Mouse (Mus musculus): ENCODE measurements around the gene Slc25a28. TPM values are rescaled to one million over a fixed set of nuclear protein-coding genes. Genes with fewer than 3 reads are reported as not detected.

Slc25a28 gene
- polyA plus RNA-seq, 1 experiment from 2014 or later, result 4.8 TPM

DNA sequence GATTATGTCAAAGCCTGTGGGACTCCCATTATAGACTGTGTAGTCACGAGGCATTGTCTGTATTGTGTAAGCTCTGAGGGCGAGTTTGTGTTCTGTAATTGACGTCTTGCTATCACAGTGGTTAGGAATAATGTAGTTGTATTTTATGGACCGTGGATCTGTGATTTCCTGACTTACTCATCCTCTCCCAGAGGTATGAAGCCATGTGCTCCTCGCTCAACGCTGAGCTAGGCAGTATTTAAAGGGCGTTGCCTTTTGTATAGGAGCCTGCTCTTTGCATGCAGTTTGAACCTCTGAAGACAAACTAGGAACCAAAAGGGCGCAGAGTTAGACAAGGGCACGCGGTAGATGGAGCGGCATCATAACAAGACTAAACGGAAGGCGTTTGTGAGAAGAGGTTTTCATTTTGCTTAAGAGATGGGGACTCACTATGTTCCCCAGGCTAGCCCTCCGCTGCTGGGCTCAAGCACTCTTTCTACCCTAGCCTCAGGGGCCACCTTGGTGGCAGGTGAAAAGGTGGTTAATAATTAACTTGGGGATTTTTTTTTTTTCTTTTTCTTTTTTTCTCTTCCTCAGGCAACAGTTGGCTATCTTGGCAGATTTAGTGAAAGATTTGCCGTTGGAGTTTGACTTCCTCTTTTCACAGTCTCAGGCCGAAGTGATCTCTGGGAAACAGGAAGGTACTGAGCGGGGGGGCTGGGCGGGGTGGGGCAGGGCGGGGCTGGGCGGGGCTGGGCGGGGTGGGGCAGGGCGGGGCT is 36.7 kb upstream of the Slc25a28 start:
- Histone ChIP-seq H3K9me3 (ENCODE audit: low read length) (no peaks in the 10 kb centered on the region), H3K27ac (ENCODE audit: low read depth) (peak overlapping the region; percentile 92), H3K4me1 (ENCODE audit: insufficient read depth) (peaks cover 8% of the 10 kb centered on the region), H3K27me3 (ENCODE audit: insufficient read depth, low read length) (no peaks in the 10 kb centered on the region), H3K4me3 (ENCODE audit: low read depth, low read length) (peak overlapping the region; percentile 17; the same call in 1 of the 2 replicates), H3K9ac (replicated peaks) (0 out of 2 replicates have a peak overlapping the region, but pooled peaks have one; percentile 46), H3K36me3 (replicated peaks; ENCODE audit: insufficient read depth, low read length) (peaks cover 19% of the 10 kb centered on the region), H3K4me2 (ENCODE audit: low read depth, low read length) (peak overlapping the region; percentile 57)
- peak; percentile 36 for DNase-seq
- TF ChIP-seq CTCF (IDR thresholded peaks at IDR 0.05; ENCODE audit: low read depth) (no peak), EP300 (IDR thresholded peaks at IDR 0.05; ENCODE audit: low read depth) (no peak)
- 25% methylated on average over 21 of the region's 22 CpGs for WGBS (ENCODE audit: insufficient replicate concordance)
- ATAC-seq, result peak; percentile 64

GRCm38 (mm10) chr19:43709317-43709716 is 34.6 kb upstream of the Slc25a28 start:
- Histone ChIP-seq H3K4me2 (ENCODE audit: low read depth, low read length) (no peak overlapping the region), H3K36me3 (replicated peaks; ENCODE audit: insufficient read depth, low read length) (peaks cover 29% of the 10 kb centered on the region), H3K27ac (ENCODE audit: low read depth) (no peak overlapping the region), H3K9me3 (ENCODE audit: low read length) (no peaks in the 10 kb centered on the region), H3K4me3 (ENCODE audit: low read depth, low read length) (no peak overlapping the region), H3K4me1 (ENCODE audit: insufficient read depth) (peaks cover 8% of the 10 kb centered on the region), H3K9ac (replicated peaks) (no peak overlapping the region), H3K27me3 (ENCODE audit: insufficient read depth, low read length) (no peaks in the 10 kb centered on the region)
- 89% methylated on average over 8 of the region's 8 CpGs for WGBS (ENCODE audit: insufficient replicate concordance)
- ATAC-seq (no peak), DNase-seq (no peak)
- no peak for TF ChIP-seq CTCF (IDR thresholded peaks at IDR 0.05; ENCODE audit: low read depth)
- TF ChIP-seq EP300 (IDR thresholded peaks at IDR 0.05; ENCODE audit: low read depth), result no peak

DNA sequence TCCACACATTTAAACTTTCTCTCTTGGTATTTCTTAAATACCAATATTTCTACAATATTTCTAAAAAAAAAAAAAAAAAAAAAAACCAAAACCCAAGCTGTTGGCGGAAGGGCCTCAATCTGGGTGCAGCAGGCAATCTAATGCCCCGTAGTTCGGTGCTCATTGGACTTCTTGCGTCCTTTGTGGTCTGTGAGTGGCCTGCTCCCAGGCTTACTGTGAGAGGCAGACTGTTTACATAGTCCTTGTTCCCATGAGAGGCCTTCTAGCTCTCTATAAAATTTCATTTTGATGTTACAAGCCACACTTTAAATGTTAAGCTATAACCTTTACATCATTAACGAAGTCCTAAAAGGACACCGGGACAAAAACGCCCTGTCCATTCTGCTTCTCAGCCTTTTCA is 33.5 kb upstream of the Slc25a28 start:
- Histone ChIP-seq H3K27ac (ENCODE audit: low read depth) (no peak overlapping the region), H3K4me1 (ENCODE audit: insufficient read depth) (peaks cover 8% of the 10 kb centered on the region), H3K4me3 (ENCODE audit: low read depth, low read length) (no peak overlapping the region), H3K9ac (replicated peaks) (no peak overlapping the region), H3K4me2 (ENCODE audit: low read depth, low read length) (no peak overlapping the region), H3K27me3 (ENCODE audit: insufficient read depth, low read length) (no peaks in the 10 kb centered on the region), H3K36me3 (replicated peaks; ENCODE audit: insufficient read depth, low read length) (peaks cover 29% of the 10 kb centered on the region), H3K9me3 (ENCODE audit: low read length) (no peaks in the 10 kb centered on the region)
- DNase-seq (no peak), ATAC-seq (no peak)
- WGBS (ENCODE audit: insufficient replicate concordance), result 90% methylated on average over 7 of the region's 7 CpGs
- TF ChIP-seq EP300 (IDR thresholded peaks at IDR 0.05; ENCODE audit: low read depth) (no peak), CTCF (IDR thresholded peaks at IDR 0.05; ENCODE audit: low read depth) (no peak)

DNA sequence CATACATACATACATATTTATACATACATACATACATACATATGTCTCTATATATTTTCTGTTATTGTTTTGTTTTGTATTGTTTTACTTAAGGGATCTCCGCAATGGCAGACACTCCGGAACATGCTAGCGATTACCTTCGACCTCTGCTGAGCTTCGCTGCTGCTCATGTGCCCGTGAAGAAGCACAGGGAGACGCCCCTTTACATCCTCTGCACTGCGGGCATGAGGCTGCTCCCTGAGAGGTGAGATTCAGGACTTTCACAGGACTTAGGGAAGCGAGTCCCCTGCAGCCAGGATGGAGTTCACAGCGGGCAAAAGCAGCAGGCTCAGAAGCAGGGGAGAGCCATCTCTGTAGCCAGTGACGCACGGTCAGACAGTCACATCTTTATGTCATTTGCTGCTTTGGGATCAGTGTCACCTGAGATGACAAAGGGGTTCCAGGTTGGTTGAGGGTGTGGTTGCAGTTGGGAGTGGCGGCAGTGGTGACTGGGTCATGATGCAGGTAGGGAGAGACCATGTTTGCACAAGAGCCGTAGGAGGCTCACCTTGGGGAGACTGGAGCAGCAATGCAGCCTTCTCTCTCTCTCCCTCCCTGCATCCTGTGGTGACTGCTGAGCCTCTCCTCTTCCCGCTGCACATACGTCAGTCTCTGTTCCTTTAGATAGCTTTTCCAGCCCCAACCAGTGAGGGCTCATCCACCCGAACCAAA is 30.3 kb upstream of the Slc25a28 start:
- ATAC-seq, result no peak
- WGBS (ENCODE audit: insufficient replicate concordance), result 85% methylated on average over 17 of the region's 17 CpGs
- Histone ChIP-seq H3K4me3 (ENCODE audit: low read depth, low read length) (no peak overlapping the region), H3K27ac (ENCODE audit: low read depth) (no peak overlapping the region), H3K9ac (replicated peaks) (no peak overlapping the region), H3K9me3 (ENCODE audit: low read length) (no peaks in the 10 kb centered on the region), H3K36me3 (replicated peaks; ENCODE audit: insufficient read depth, low read length) (peaks cover 31% of the 10 kb centered on the region), H3K4me2 (ENCODE audit: low read depth, low read length) (no peak overlapping the region), H3K27me3 (ENCODE audit: insufficient read depth, low read length) (no peaks in the 10 kb centered on the region), H3K4me1 (ENCODE audit: insufficient read depth) (no peaks in the 10 kb centered on the region)
- no peak for DNase-seq
- TF ChIP-seq CTCF (IDR thresholded peaks at IDR 0.05; ENCODE audit: low read depth) (no peak), EP300 (IDR thresholded peaks at IDR 0.05; ENCODE audit: low read depth) (no peak)

- TF ChIP-seq CTCF (IDR thresholded peaks at IDR 0.05; ENCODE audit: low read depth) (no peak), EP300 (IDR thresholded peaks at IDR 0.05; ENCODE audit: low read depth) (no peak)
- peaks cover 35% of the 10 kb centered on the region for H3K36me3 ChIP-seq (replicated peaks; ENCODE audit: insufficient read depth, low read length)
- H3K27me3 ChIP-seq (ENCODE audit: insufficient read depth, low read length), result no peaks in the 10 kb centered on the region
- H3K4me2 ChIP-seq (ENCODE audit: low read depth, low read length), result no peak overlapping the region
- H3K9ac ChIP-seq (replicated peaks), result no peak overlapping the region
- 77% methylated on average over 11 of the region's 11 CpGs for WGBS (ENCODE audit: insufficient replicate concordance)
- no peak for DNase-seq
- H3K9me3 ChIP-seq (ENCODE audit: low read length), result no peaks in the 10 kb centered on the region
- H3K4me3 ChIP-seq (ENCODE audit: low read depth, low read length), result no peak overlapping the region
- ATAC-seq, result no peak
- H3K4me1 ChIP-seq (ENCODE audit: insufficient read depth), result no peaks in the 10 kb centered on the region
- H3K27ac ChIP-seq (ENCODE audit: low read depth), result no peak overlapping the region
These were observed 29.5 kb upstream of the Slc25a28 start for GRCm38 (mm10) chr19:43704211-43704610.

GRCm38 (mm10) chr19:43699763-43700155 is 25.1 kb upstream of the Slc25a28 start:
- no peaks in the 10 kb centered on the region for H3K9me3 ChIP-seq (ENCODE audit: low read length)
- no peaks in the 10 kb centered on the region for H3K27me3 ChIP-seq (ENCODE audit: insufficient read depth, low read length)
- ATAC-seq, result no peak
- no peaks in the 10 kb centered on the region for H3K4me1 ChIP-seq (ENCODE audit: insufficient read depth)
- WGBS (ENCODE audit: insufficient replicate concordance), result 75% methylated on average over 6 of the region's 6 CpGs
- no peak overlapping the region for H3K4me3 ChIP-seq (ENCODE audit: low read depth, low read length)
- H3K4me2 ChIP-seq (ENCODE audit: low read depth, low read length), result no peak overlapping the region
- no peak overlapping the region for H3K9ac ChIP-seq (replicated peaks)
- TF ChIP-seq CTCF (IDR thresholded peaks at IDR 0.05; ENCODE audit: low read depth) (no peak), EP300 (IDR thresholded peaks at IDR 0.05; ENCODE audit: low read depth) (no peak)
- no peak for DNase-seq
- H3K27ac ChIP-seq (ENCODE audit: low read depth), result no peak overlapping the region
- peaks cover 9% of the 10 kb centered on the region for H3K36me3 ChIP-seq (replicated peaks; ENCODE audit: insufficient read depth, low read length)

Measured in liver, postnatal 0 days (tissue).